Mouse (Mus musculus) MEL (cell line): ENCODE measurements around the gene Sigmar1. TPM values are rescaled to one million over a fixed set of nuclear protein-coding genes. Genes with fewer than 3 reads are reported as not detected.
A peak's percentile ranks its signal among the peaks of the same experiment; 100 is the strongest.
"Not testable (repeated sequence)": the region's sequence is repeated elsewhere in the genome, so short reads cannot be mapped to it uniquely, and the experiment has no call there.

ENCODE experiments used
- DNase-seq: peaks from one replicate; pipeline ENCODE4 v3.0.0; 2011; ENCODE audit warnings: low read depth, low spot score
- H3K27ac ChIP-seq: 2 replicates; pipeline ENCODE4 v1.5.1; 2012; ENCODE audit warnings: low read depth, mild to moderate bottlenecking, control low read depth, low read length, moderate library complexity; ENCODE audit not compliant: control insufficient read depth
- H3K27me3 ChIP-seq, 2 experiments: fragments of 150-350 bp in 1 of 2; sonication (generic) in 1 of 2; 2 replicates each; pipeline ENCODE4 v1.6.1; 2012; ENCODE audit warnings: low read length in 2 of 2, mild to moderate bottlenecking in 2 of 2, improper control_type of control experiment in 1 of 2, moderate library complexity in 1 of 2; ENCODE audit not compliant: insufficient read depth in 2 of 2, control insufficient read depth in 1 of 2
- H3K36me3 ChIP-seq, 2 experiments: 2 replicates each; pipeline ENCODE4 v1.6.1; 2012 to 2014; ENCODE audit warnings: low read length in 2 of 2, improper control_type of control experiment in 1 of 2, inconsistent platforms in 1 of 2, mild to moderate bottlenecking in 1 of 2; ENCODE audit not compliant: insufficient read depth in 2 of 2, control insufficient read depth in 1 of 2
- H3K4me1 ChIP-seq, 2 experiments: fragments of 150-350 bp in 1 of 2; sonication (generic) in 1 of 2; 2 replicates each; pipeline ENCODE4 v1.6.1; 2012; ENCODE audit warnings: low read length in 2 of 2, improper control_type of control experiment in 1 of 2, mild to moderate bottlenecking in 1 of 2; ENCODE audit not compliant: insufficient read depth in 2 of 2, control insufficient read depth in 1 of 2
- H3K4me3 ChIP-seq, 2 experiments: fragments of 150-350 bp in 1 of 2; sonication (generic) in 1 of 2; 2 replicates each; pipeline ENCODE4 v1.5.1; 2012; ENCODE audit warnings: low read depth in 2 of 2, low read length in 2 of 2, mild to moderate bottlenecking in 2 of 2, moderate library complexity in 2 of 2, control low read depth in 1 of 2, improper control_type of control experiment in 1 of 2; ENCODE audit not compliant: control insufficient read depth in 1 of 2, insufficient read depth in 1 of 2
- H3K79me2 ChIP-seq: 2 replicates; pipeline ENCODE4 v1.6.1; 2012; ENCODE audit warnings: mild to moderate bottlenecking, low read length, moderate library complexity; ENCODE audit not compliant: control insufficient read depth, poor library complexity, insufficient read depth
- H3K9ac ChIP-seq: 2 replicates; pipeline ENCODE4 v1.6.1; 2012; ENCODE audit warnings: low read depth, mild to moderate bottlenecking, control low read depth, low read length, moderate library complexity; ENCODE audit not compliant: control insufficient read depth, poor library complexity, severe bottlenecking
- H3K9me3 ChIP-seq: fragments of 150-350 bp; sonication (generic); replicated peaks from 2 replicates; pipeline ENCODE4 v1.6.1; 2012; ENCODE audit warnings: mild to moderate bottlenecking, low read length, improper control_type of control experiment, moderate library complexity; ENCODE audit not compliant: insufficient read depth
- ETS1 ChIP-seq: IDR thresholded peaks from 2 replicates; pipeline ENCODE4 v1.6.1; 2012; ENCODE audit warnings: low read depth, mild to moderate bottlenecking, inconsistent platforms, low read length, improper control_type of control experiment, moderate library complexity
- MXI1 ChIP-seq: IDR thresholded peaks from 2 replicates; pipeline ENCODE4 v1.6.1; 2011; ENCODE audit warnings: mild to moderate bottlenecking, low read depth, low read length, improper control_type of control experiment
- SIN3A ChIP-seq: IDR thresholded peaks from 2 replicates; pipeline ENCODE4 v1.6.1; 2012; ENCODE audit warnings: low read length, improper control_type of control experiment, inconsistent platforms
- polyA plus RNA-seq, 2 experiments: library from polyadenylated mRNA; stranded (reverse) in 1 of 2; unstranded in 1 of 2; fragments of >175 nt in 1 of 2; fragments of >200 nt in 1 of 2; gene quantifications; 2 replicates each; pipeline versions ENCODE4 v1.2.1 to v1.2.4; 2012; ENCODE audit warnings: low replicate concordance in 2 of 2, low read depth in 1 of 2; ENCODE audit not compliant: insufficient read length in 2 of 2, insufficient read depth in 1 of 2, missing spikeins in 1 of 2
- total RNA-seq: library from RNA; depleted of rRNA; stranded (reverse); fragments of 300-350 nt; gene quantifications from 2 replicates; pipeline ENCODE4 v1.2.3, GENCODE M21; 2012

The Sigmar1 gene
- total and polyA plus RNA-seq, 3 experiments: 80.1 to 190 (median 112) TPM

- not testable (repeated sequence) for H3K9me3 ChIP-seq, H3K4me1 ChIP-seq, H3K79me2 ChIP-seq, H3K27me3 ChIP-seq, H3K36me3 ChIP-seq
- 0 out of 2 replicates have a peak, but pooled peaks have one; percentile 11 for TF ChIP-seq ETS1
- Histone ChIP-seq H3K4me3 (peak overlapping the region; percentile 31 to 41; a peak in 3 of 4 replicates), H3K27ac (peak overlapping the region; percentile 42; the same call in 1 of the 2 replicates), H3K9ac (peak overlapping the region; percentile 32; the same call in 1 of the 2 replicates)
- DNase-seq: peak; percentile 42
Observed at GRCm38 (mm10) chr4:41772946-41773345, 17.0 kb upstream of the Sigmar1 start.

DNA sequence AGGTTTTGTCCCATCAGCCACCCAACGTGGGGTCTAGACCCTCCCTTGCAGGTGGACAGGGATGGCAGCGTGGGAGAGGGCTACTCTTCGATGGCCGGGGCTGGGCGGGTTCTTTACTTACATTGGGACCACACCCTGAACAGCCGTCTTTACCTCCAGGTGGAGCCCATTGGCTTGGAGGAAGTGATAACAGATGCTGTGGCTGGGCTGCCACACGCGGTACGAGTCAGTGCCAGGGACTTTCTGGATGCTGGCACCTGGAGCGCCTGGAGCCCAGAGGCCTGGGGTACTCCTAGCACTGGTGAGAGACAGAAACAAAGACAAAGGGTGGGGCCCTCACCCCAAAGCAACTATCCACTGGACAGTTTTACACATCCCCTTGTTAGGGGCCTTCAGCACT, 11.3 kb upstream of the Sigmar1 start:
- H3K9ac ChIP-seq, H3K27me3 ChIP-seq, H3K36me3 ChIP-seq, H3K9me3 ChIP-seq, H3K27ac ChIP-seq, H3K4me3 ChIP-seq, H3K79me2 ChIP-seq, DNase-seq, H3K4me1 ChIP-seq: not testable (repeated sequence)

DNA sequence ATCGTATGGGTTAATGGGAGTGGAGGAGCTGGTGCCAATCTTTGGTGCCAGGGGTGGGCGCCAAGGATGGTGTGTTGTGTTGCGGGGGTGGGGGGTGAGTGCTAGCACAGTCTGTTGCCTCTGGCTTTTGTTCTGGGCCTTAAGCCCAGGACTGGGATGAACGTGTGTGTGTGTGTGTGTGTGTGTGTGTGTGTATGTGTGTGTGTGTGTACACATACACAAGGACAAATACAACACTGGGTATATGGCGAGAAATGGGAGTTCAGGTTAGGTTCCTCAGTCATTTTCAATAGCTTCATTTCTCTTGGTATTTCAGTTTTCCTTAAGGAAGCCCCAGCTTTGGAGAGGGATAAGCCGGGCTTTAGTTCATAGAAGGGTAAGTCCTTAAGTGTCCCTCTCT, 7.2 kb upstream of the Sigmar1 start:
- DNase-seq, H3K9me3 ChIP-seq, H3K27me3 ChIP-seq, H3K4me3 ChIP-seq, H3K9ac ChIP-seq, H3K27ac ChIP-seq, H3K79me2 ChIP-seq: not testable (repeated sequence)
- H3K36me3 ChIP-seq: peaks cover 0 to 13% of the 10 kb centered on the region in 2 experiments; a peak in 2 of 4 replicates
- peaks cover 6 to 15% of the 10 kb centered on the region in 2 experiments for H3K4me1 ChIP-seq

GRCm38 (mm10) chr4:41762688-41763114, 6.7 kb upstream of the Sigmar1 start:
- Histone ChIP-seq H3K36me3 (peaks cover 0 to 13% of the 10 kb centered on the region in 2 experiments; a peak in 2 of 4 replicates), H3K4me1 (peaks cover 6 to 15% of the 10 kb centered on the region in 2 experiments)
- H3K4me3 ChIP-seq, H3K9ac ChIP-seq, H3K9me3 ChIP-seq, H3K27me3 ChIP-seq, H3K27ac ChIP-seq, H3K79me2 ChIP-seq, DNase-seq: not testable (repeated sequence)

DNA sequence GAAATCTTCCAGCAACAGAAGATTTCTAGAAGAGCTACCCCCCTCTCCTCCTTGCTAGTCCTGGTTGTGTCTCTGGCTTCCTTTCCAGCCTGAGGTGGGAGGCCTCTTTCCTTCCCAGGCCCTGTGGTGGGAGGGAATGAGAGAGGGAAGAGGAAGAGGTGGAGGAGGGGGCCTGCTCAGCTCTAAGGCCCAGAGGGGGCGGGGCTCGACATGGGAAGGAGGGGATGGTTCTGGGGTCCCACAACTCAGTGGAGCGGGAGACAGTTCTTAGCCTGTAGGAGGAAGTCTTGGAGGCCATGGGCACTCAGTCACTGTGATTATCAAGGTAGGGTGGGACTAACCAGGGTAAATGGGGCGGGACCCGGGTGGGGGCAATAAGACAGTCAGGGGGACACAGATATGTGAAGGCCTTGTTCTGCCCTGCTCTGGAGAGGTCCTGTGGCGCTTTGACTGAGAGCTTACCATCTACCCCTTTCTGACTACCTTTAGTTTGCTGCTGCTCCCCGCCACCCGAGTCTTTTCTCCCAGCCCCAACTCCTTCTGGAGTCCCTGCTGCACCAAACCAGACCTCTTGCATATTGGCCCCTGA, 6.2 kb upstream of the Sigmar1 start:
- TF ChIP-seq MXI1 (no peak), SIN3A (peak; percentile 19; the same call in 1 of the 2 replicates)
- TF ChIP-seq, all 39 proteins: peak for 1
- no peak for DNase-seq
- no peaks in the 10 kb centered on the region for H3K27me3 ChIP-seq

More for the DNA sequence above, 6.2 kb upstream of the Sigmar1 start:
- H3K4me3 ChIP-seq: no peak overlapping the region
- H3K4me1 ChIP-seq: peaks cover 6 to 15% of the 10 kb centered on the region in 2 experiments
- H3K79me2 ChIP-seq: no peaks in the 10 kb centered on the region; the same call in 1 of the 2 replicates
- H3K9ac ChIP-seq: no peak overlapping the region
- H3K9me3 ChIP-seq: no peaks in the 10 kb centered on the region
- H3K36me3 ChIP-seq: peaks cover 0 to 13% of the 10 kb centered on the region in 2 experiments; a peak in 2 of 4 replicates
- H3K27ac ChIP-seq: no peak overlapping the region
